Mouse (Mus musculus) cerebellum, adult 9-11 months (tissue): ENCODE data around the gene Slf2.
A peak's percentile ranks its signal among the peaks of the same experiment; 100 is the strongest.

Experiments
- DNase-seq: peaks from one replicate; pipeline ENCODE4 v3.0.0; 2022

Slf2 gene

GRCm38 (mm10) chr19:44987004-44987403, 56.1 kb downstream of the Slf2 start:
- DNase-seq: peak; percentile 17

- peak; percentile 22 for DNase-seq
Observed at GRCm38 (mm10) chr19:44987851-44988250, 56.9 kb downstream of the Slf2 start.

- no peak for DNase-seq
Observed at GRCm38 (mm10) chr19:44988321-44988720, 57.4 kb downstream of the Slf2 start.

GRCm38 (mm10) chr19:44988831-44989566, 58.0 kb downstream of the Slf2 start, which contains the start of gene Sema4g:
Sema4g (plus strand) TSS chr19:44989101.
- DNase-seq: peak; percentile 61

- peak; percentile 55 for DNase-seq
Observed at GRCm38 (mm10) chr19:44989567-44990495, 58.9 kb downstream of the Slf2 start.

GRCm38 (mm10) chr19:44991031-44991430, 60.1 kb downstream of the Slf2 start:
- DNase-seq: peak; percentile 20

GRCm38 (mm10) chr19:44992246-44992645, 61.3 kb downstream of the Slf2 start:
- DNase-seq: peak; percentile 25

GRCm38 (mm10) chr19:44992712-44993111, 61.8 kb downstream of the Slf2 start:
- DNase-seq: peak; percentile 16

- DNase-seq: peak; percentile 48
Observed at GRCm38 (mm10) chr19:44997786-44998185, 66.8 kb downstream of the Slf2 start.

GRCm38 (mm10) chr19:44999647-45000046, 68.7 kb downstream of the Slf2 start:
- DNase-seq: peak; percentile 10

- peak; percentile 28 for DNase-seq
Observed at GRCm38 (mm10) chr19:45002301-45002700, 71.3 kb downstream of the Slf2 start.

- DNase-seq: no peak
Observed at GRCm38 (mm10) chr19:45003740-45004516, 73.0 kb downstream of the Slf2 start.

GRCm38 (mm10) chr19:45005444-45005843, 74.5 kb downstream of the Slf2 start, which contains the start of gene Twnk:
Twnk (plus strand) TSS chr19:45005663.
- no peak for DNase-seq

GRCm38 (mm10) chr19:45005957-45006712, 75.2 kb downstream of the Slf2 start, which contains the start of gene Mrpl43:
Mrpl43 (minus strand) TSS chr19:45006442.
- peak; percentile 96 for DNase-seq

GRCm38 (mm10) chr19:45007021-45007420, 76.1 kb downstream of the Slf2 start:
- DNase-seq: no peak

- DNase-seq: peak; percentile 69
Observed at GRCm38 (mm10) chr19:45007425-45008191, 76.7 kb downstream of the Slf2 start.

GRCm38 (mm10) chr19:45010646-45011045, 79.7 kb downstream of the Slf2 start:
- no peak for DNase-seq

- no peak for DNase-seq
Observed at GRCm38 (mm10) chr19:45012219-45012618, 81.3 kb downstream of the Slf2 start.

GRCm38 (mm10) chr19:45012636-45013035, 81.7 kb downstream of the Slf2 start:
- no peak for DNase-seq

GRCm38 (mm10) chr19:45013581-45014225, 82.8 kb downstream of the Slf2 start:
- DNase-seq: no peak
